Mouse (Mus musculus) ES-Bruce4 (cell line): ENCODE results near the gene Scn10a. TPM values are rescaled to one million over a fixed set of nuclear protein-coding genes. Genes with fewer than 3 reads are reported as not detected.

ENCODE experiments used
- H3K27ac ChIP-seq: 2 replicates; pipeline ENCODE4 v1.5.1; 2012; ENCODE audit warnings: low read length, inconsistent platforms; ENCODE audit not compliant: insufficient read depth
- H3K27me3 ChIP-seq: 2 replicates; pipeline ENCODE4 v1.6.1; 2012; ENCODE audit warnings: mild to moderate bottlenecking, low read length, inconsistent platforms; ENCODE audit not compliant: control insufficient read depth, poor library complexity, insufficient read depth, severe bottlenecking
- H3K36me3 ChIP-seq: 2 replicates; pipeline ENCODE4 v1.6.1; 2012; ENCODE audit warnings: inconsistent platforms, mild to moderate bottlenecking, low read length, moderate library complexity; ENCODE audit not compliant: control insufficient read depth, poor library complexity, insufficient read depth, severe bottlenecking
- H3K4me1 ChIP-seq: one replicate; pipeline ENCODE4 v1.8.1; 2011; ENCODE audit warnings: low read length; ENCODE audit not compliant: control insufficient read depth, insufficient read depth
- H3K4me3 ChIP-seq: 2 replicates; pipeline ENCODE4 v1.5.1; 2011; ENCODE audit warnings: low read depth, mild to moderate bottlenecking, low read length
- H3K9ac ChIP-seq: 2 replicates; pipeline ENCODE4 v1.6.1; 2012; ENCODE audit warnings: low read depth, mild to moderate bottlenecking, inconsistent platforms; ENCODE audit not compliant: poor library complexity, severe bottlenecking
- H3K9me3 ChIP-seq: replicated peaks from 2 replicates; pipeline ENCODE4 v1.6.1; 2012; ENCODE audit warnings: mild to moderate bottlenecking, low read length, inconsistent platforms; ENCODE audit not compliant: control insufficient read depth, poor library complexity, insufficient read depth, severe bottlenecking
- CTCF ChIP-seq: IDR thresholded peaks from one replicate; pipeline ENCODE4 v1.8.1; 2011; ENCODE audit warnings: low read depth, low read length
- EP300 ChIP-seq: IDR thresholded peaks from 2 replicates; pipeline ENCODE4 v1.6.1; 2011; ENCODE audit warnings: low read depth, low read length; ENCODE audit not compliant: insufficient read depth
- POLR2A ChIP-seq: IDR thresholded peaks from one replicate; pipeline ENCODE4 v1.8.1; 2011; ENCODE audit warnings: low read length; ENCODE audit not compliant: insufficient read depth
- polyA plus RNA-seq: library from polyadenylated mRNA; stranded (reverse); fragments of >200 nt; gene quantifications from 2 replicates; pipeline ENCODE4 v1.2.4, GENCODE M21; 2011; ENCODE audit warnings: low read depth; ENCODE audit not compliant: missing spikeins, insufficient read depth, insufficient read length

The Scn10a gene
- polyA plus RNA-seq, 1 experiment, result not detected

DNA sequence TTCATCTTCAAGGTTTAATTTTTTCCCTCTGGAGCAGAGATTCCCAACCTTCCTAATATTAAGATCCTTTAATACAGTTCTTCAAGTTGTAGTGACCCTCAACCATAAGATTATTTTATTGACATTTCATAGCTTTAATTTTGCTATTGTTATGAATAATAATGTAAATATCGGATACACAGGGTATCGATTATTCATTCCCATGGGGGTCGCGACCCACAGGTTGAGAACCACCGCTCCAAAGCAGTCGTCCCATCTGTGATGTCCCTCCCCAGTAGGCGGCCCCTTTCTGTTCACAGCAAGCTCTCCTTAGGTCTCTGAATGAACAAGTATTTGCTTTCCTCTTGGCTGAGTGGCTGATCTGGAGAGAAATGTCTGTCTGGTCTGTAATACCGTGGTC, 129.5 kb downstream of the Scn10a start:
- no peaks in the 10 kb centered on the region for H3K4me1 ChIP-seq
- H3K4me3 ChIP-seq, result no peak overlapping the region
- H3K27ac ChIP-seq, result no peak overlapping the region
- H3K9me3 ChIP-seq, result no peaks in the 10 kb centered on the region
- H3K9ac ChIP-seq, result no peak overlapping the region
- H3K36me3 ChIP-seq, result no peaks in the 10 kb centered on the region
- TF ChIP-seq EP300 (no peak), POLR2A (no peak), CTCF (no peak)
- H3K27me3 ChIP-seq, result no peaks in the 10 kb centered on the region

- H3K9me3 ChIP-seq, result no peaks in the 10 kb centered on the region
- H3K27me3 ChIP-seq, result no peaks in the 10 kb centered on the region
- H3K4me3 ChIP-seq, result peak overlapping the region; percentile 13
- H3K9ac ChIP-seq, result no peak overlapping the region
- no peaks in the 10 kb centered on the region for H3K36me3 ChIP-seq
- H3K27ac ChIP-seq, result no peak overlapping the region
- no peaks in the 10 kb centered on the region for H3K4me1 ChIP-seq
- TF ChIP-seq POLR2A (no peak), EP300 (no peak), CTCF (no peak)
Measured at GRCm38 (mm10) chr9:119588763-119589449, 130.2 kb downstream of the Scn10a start.

DNA sequence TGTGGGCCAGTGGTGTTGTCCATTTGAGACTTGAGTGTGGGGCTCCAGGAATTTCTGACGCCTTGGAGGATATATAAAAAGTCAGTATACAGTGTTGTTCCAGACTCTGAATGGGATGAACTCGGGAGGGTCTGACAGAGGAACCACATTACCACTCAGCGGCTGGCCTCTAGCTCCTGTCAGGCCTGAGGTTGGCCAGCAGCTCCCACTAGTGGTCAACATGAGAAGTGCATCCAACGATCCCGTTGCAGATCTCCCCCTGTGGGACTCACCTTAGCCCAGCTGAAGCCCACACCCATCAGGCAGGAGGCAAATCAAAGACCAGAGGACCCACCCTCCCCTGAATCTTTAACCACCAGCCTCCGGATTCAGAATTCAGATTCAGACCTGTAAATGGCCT, 138.5 kb downstream of the Scn10a start:
- H3K27ac ChIP-seq, result no peak overlapping the region
- H3K9ac ChIP-seq, result no peak overlapping the region
- no peaks in the 10 kb centered on the region for H3K9me3 ChIP-seq
- no peak overlapping the region for H3K4me3 ChIP-seq
- TF ChIP-seq CTCF (peak; percentile 98), EP300 (0 out of 2 replicates have a peak, but pooled peaks have one; percentile 11), POLR2A (no peak)
- H3K27me3 ChIP-seq, result peaks cover 12% of the 10 kb centered on the region; the same call in 1 of the 2 replicates
- H3K36me3 ChIP-seq, result no peaks in the 10 kb centered on the region
- no peaks in the 10 kb centered on the region for H3K4me1 ChIP-seq

DNA sequence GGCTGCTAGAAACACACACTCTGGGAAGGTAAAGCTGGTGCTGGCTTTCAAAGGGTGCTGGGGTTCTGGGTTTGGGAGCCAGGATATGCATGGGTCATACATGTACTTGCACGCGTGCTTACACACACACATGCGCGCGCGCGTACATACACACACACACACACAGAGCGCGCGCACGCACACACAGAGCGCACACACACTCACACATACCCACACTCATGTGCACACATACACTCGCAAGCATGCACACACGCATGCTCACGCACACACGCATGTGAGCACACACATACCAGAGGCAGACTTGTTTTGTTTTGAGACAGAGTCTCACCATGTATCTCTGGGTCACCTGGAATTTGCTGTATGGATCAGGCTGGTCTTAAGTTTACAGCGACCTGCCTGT, 138.9 kb downstream of the Scn10a start:
- peaks cover 12% of the 10 kb centered on the region; the same call in 1 of the 2 replicates for H3K27me3 ChIP-seq
- no peaks in the 10 kb centered on the region for H3K4me1 ChIP-seq
- no peaks in the 10 kb centered on the region for H3K9me3 ChIP-seq
- TF ChIP-seq CTCF (no peak), POLR2A (no peak), EP300 (no peak)
- no peak overlapping the region for H3K27ac ChIP-seq
- H3K9ac ChIP-seq, result no peak overlapping the region
- no peaks in the 10 kb centered on the region for H3K36me3 ChIP-seq
- no peak overlapping the region for H3K4me3 ChIP-seq

DNA sequence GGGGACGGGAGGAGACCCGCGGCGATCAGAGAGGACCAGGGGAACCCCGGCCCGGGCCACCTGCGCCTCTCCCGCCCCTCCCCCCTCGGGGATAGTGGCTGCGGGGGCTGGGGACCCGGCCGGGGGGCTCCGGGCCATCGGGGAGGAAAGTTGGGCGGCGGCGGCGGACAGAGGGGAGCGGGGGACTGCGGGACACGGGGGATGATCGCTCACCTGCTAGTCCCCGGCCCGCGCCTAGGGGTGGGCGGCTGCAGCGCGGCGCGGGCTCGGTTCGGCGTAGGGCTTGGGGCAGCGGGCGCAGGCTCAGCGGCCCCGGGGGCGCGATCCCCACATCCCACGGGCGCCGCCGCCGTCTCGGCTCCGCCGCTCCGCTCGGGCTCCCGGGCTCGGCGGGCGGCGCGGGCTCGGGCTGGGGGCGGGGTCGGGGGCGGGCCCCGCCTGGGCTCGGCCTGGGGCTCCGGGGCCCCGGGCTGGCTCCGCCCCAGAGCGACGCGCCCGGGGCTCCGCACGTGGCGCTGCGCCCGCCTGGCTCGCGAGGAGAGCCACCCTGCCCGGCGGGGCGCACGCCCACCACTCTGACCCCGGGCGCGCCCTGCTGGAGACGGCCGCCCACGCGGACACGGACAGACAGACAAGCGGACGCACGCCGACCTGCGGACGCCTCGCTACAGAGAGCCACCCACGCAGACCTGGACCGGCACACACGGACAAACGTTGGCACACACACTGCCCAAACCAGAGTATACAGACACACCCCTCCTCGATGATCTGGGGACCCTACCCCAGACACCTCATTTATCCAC, 140.3 kb downstream of the Scn10a start, which contains the start of gene Scn5a:
Gene Scn5a, minus strand, starts transcription at position 381 of the 803 bp plus-strand sequence.
- no peaks in the 10 kb centered on the region for H3K36me3 ChIP-seq
- H3K9me3 ChIP-seq, result no peaks in the 10 kb centered on the region
- H3K9ac ChIP-seq, result peak within 1 kb of the TSS; percentile 75
- TF ChIP-seq EP300 (no peak), POLR2A (no peak), CTCF (no peak)
- peak within 1 kb of the TSS; percentile 43 for H3K4me3 ChIP-seq
- peaks cover 12% of the 10 kb centered on the region; the same call in 1 of the 2 replicates for H3K27me3 ChIP-seq
- no peaks in the 10 kb centered on the region for H3K4me1 ChIP-seq
- H3K27ac ChIP-seq, result no peak within 1 kb of the TSS

DNA sequence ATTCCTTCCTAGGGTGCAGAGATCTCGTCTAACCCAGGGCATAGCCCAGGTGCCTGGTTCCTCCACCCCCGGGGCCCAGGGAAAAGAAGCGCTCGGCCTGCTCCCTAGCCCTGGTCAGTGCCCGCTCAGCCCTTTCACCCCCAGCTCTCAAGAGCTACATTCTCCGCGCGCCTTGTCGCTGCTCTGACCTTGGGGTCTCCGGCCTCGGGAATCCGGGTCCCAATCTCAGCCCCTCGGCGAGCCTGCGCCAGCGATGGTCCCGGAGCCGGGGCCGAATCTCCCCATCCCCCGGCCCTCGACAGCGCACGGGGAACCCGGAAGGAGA, 140.8 kb downstream of the Scn10a start:
- Histone ChIP-seq H3K9me3 (no peaks in the 10 kb centered on the region), H3K4me3 (peak overlapping the region; percentile 43), H3K36me3 (no peaks in the 10 kb centered on the region), H3K9ac (peak overlapping the region; percentile 75), H3K27me3 (peaks cover 12% of the 10 kb centered on the region; the same call in 1 of the 2 replicates), H3K4me1 (no peaks in the 10 kb centered on the region), H3K27ac (no peak overlapping the region)
- TF ChIP-seq POLR2A (no peak), EP300 (no peak), CTCF (no peak)
